Mouse (Mus musculus) hindbrain, postnatal 0 days (tissue): ENCODE results near the gene Rrp1b. TPM values are rescaled to one million over a fixed set of nuclear protein-coding genes. Genes with fewer than 3 reads are reported as not detected.

Experiments
- ATAC-seq: fragments of 200-750 bp; cut with Nextera tagmentation; 2 replicates; pipeline ENCODE4 v1.8.0; 2017; ENCODE audit warnings: mild to moderate bottlenecking, moderate TSS enrichment, moderate library complexity
- DNase-seq: peaks from one replicate; pipeline ENCODE4 v3.0.0-alpha.2; 2015; ENCODE audit warnings: low spot score
- H3K27ac ChIP-seq: fragments of 300-500 bp; sonication (generic); 2 replicates; pipeline ENCODE4 v1.5.1; 2014; ENCODE audit warnings: mild to moderate bottlenecking
- H3K27me3 ChIP-seq: fragments of 300-500 bp; sonication (generic); 2 replicates; pipeline ENCODE4 v1.6.1; 2014; ENCODE audit warnings: low read length, mixed read lengths; ENCODE audit not compliant: insufficient read depth
- H3K36me3 ChIP-seq: fragments of 300-500 bp; sonication (generic); 2 replicates; pipeline ENCODE4 v1.6.1; 2014; ENCODE audit warnings: low read length, mixed read lengths; ENCODE audit not compliant: insufficient read depth
- H3K4me1 ChIP-seq: fragments of 300-500 bp; sonication (generic); 2 replicates; pipeline ENCODE4 v1.6.1; 2014; ENCODE audit warnings: antibody characterized with exemption, low read length, mixed read lengths; ENCODE audit not compliant: insufficient read depth
- H3K4me2 ChIP-seq: fragments of 300-500 bp; sonication (generic); 2 replicates; pipeline ENCODE4 v1.6.1; 2014; ENCODE audit warnings: low read depth, mild to moderate bottlenecking, low read length, moderate library complexity, mixed read lengths
- H3K4me3 ChIP-seq: fragments of 300-500 bp; sonication (generic); 2 replicates; pipeline ENCODE4 v1.5.1; 2014; ENCODE audit warnings: low read length
- H3K9ac ChIP-seq: fragments of 300-500 bp; sonication (generic); replicated peaks from 2 replicates; pipeline ENCODE4 v1.6.1; 2014; ENCODE audit warnings: mild to moderate bottlenecking, low read length, moderate library complexity, mixed read lengths
- H3K9me3 ChIP-seq: fragments of 300-500 bp; sonication (generic); 2 replicates; pipeline ENCODE4 v1.6.1; 2016; ENCODE audit warnings: low read length, mixed read lengths
- CTCF ChIP-seq: IDR thresholded peaks from 2 replicates; pipeline ENCODE4 v1.5.1; 2016; ENCODE audit warnings: antibody characterized with exemption, control low read depth, low read depth
- WGBS: fragments of 180-500 bp; shearing (Covaris S2); extraction: QIAGEN DNeasy Blood & Tissue Kit; methylation state at CpG from one replicate; pipeline ENCODE4 v1.1.7; 2014; 5-methylcytosine and 5-hydroxymethylcytosine counted together
- polyA plus RNA-seq: library from polyadenylated mRNA; unstranded; fragments of >200 nt; fragmentation: Nextera tagmentation; extraction: Ambion mirVana; gene quantifications from 2 replicates; pipeline ENCODE4 v1.2.1, GENCODE M21; 2015
- total RNA-seq: library from RNA; depleted of rRNA; stranded (reverse); fragments of >200 nt; gene quantifications from 2 replicates; pipeline ENCODE4 v1.2.3, GENCODE M21; 2014

Gene Rrp1b
- total and polyA plus RNA-seq, 2 experiments from 2014 or later: 30.0 to 32.5 TPM

DNA sequence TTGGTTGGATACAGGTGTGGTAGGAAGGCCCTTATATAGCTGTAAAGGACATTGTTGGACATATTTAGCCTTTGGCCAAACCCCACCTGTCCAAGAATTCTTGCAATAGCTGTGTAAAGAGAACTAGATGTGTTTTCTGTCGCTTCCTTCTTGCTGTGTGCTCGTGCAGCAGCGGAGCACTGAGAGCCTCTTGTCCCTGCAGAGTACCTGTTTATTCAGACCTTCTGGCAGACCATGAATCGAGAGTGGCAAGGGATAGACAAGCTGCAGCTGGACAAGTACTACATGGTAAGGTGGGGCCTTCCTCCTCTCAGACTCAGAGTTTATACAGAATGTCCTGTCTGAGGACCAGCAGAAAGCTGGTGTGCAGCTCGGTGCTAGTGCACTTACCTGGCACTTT is 12.5 kb downstream of the Rrp1b start:
- DNase-seq: no peak

DNA sequence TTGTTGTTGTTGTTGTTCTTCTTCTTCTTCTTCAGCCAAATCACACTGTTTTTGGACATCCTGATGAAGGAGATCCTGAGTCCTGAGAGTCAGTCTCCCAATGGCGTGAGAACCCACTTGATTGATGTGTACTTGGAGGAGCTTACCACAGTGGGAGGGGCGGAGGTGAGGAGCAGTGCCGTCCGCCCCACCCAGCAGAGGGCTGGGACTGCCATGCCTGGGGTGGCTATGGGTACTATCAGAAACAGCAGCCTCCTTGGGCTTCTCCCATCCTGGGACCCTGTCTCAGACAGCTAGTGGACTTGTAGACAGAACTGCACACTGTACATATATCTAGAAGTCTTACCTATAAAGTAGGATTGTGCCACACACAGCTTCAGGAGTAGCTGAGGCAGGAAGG is 14.0 kb downstream of the Rrp1b start:
- Histone ChIP-seq H3K4me2 (no peak overlapping the region), H3K27me3 (no peaks in the 10 kb centered on the region), H3K4me3 (no peak overlapping the region), H3K9ac (no peak overlapping the region), H3K4me1 (no peaks in the 10 kb centered on the region), H3K27ac (no peak overlapping the region), H3K36me3 (peaks cover 34% of the 10 kb centered on the region), H3K9me3 (no peaks in the 10 kb centered on the region)
- no peak for DNase-seq
- 84% methylated on average over 4 of the region's 4 CpGs for WGBS
- TF ChIP-seq CTCF: no peak
- ATAC-seq: no peak

More for the DNA sequence above, 12.5 kb downstream of the Rrp1b start:
- Histone ChIP-seq H3K4me3 (no peak overlapping the region), H3K36me3 (peaks cover 31% of the 10 kb centered on the region), H3K27me3 (no peaks in the 10 kb centered on the region), H3K9ac (no peak overlapping the region), H3K4me2 (no peak overlapping the region), H3K9me3 (no peaks in the 10 kb centered on the region), H3K27ac (no peak overlapping the region), H3K4me1 (no peaks in the 10 kb centered on the region)
- 93% methylated on average over 5 of the region's 5 CpGs for WGBS
- no peak for ATAC-seq
- TF ChIP-seq CTCF: no peak

DNA sequence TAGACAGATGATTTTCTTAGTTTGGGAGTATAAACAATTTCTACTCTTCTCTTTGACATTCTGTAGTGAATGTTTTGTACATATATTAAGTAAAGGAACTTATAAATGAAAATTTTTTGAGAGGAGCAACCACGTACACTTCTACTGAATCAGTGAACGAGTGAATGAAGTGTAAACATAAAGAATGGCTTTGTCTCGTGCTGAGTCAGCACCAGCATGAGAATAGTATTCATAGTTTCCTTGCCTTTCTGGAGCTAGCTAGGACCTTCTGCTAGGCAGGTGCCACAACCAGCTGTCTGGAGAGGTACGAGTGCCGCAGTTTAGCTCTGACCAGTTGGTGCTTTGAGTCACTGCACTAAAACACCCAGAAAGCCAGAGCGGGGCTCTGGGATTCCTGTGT is 14.7 kb downstream of the Rrp1b start:
- ATAC-seq (no peak), DNase-seq (no peak)
- 92% methylated on average over 6 of the region's 6 CpGs for WGBS
- Histone ChIP-seq H3K36me3 (peaks cover 41% of the 10 kb centered on the region), H3K4me1 (no peaks in the 10 kb centered on the region), H3K9me3 (no peaks in the 10 kb centered on the region), H3K4me2 (no peak overlapping the region), H3K9ac (no peak overlapping the region), H3K4me3 (no peak overlapping the region), H3K27me3 (no peaks in the 10 kb centered on the region), H3K27ac (no peak overlapping the region)
- no peak for TF ChIP-seq CTCF

DNA sequence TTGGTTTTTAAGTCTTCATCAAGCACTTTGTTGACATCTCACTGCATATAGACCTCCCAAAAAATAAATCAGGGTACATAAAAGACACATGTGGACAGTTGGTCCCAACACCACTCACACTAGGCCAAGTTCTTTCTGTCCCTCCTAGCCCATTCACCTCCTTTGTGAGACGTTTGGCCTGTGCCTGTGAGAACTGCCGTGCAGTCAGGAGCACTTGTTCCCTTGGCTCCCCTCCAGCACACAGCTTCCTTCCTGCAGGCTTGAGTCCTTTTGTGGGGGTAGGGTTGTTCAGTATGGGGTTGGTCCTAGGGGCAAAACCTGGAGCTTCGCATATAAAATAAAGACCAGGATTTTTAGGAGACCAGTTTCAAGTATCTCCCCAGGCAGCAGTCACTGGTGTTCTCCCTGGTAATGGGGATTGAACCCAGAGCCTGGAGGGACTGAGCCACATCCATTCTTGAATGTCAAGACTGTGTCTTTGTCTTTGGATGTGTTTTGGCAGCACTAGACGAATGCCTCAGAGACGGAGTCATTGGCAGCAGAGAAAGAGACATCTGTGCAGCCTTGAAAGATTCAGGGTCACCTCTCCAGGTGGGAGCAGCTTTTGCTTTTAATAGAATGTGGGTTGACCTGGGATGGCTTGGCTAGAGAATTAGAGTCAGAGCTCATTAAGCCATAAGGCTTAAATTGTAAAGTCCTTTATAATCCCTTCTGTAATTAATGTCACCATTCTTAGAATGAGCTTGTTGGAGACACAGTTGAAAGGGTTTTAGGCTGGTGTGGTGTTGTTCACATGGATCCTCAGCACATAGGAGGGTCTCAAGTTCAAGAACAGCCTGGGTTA is 16.6 kb downstream of the Rrp1b start:
- DNase-seq (peak; percentile 51), ATAC-seq (0 out of 2 replicates have a peak, but pooled peaks have one; percentile 29)
- no peaks in the 10 kb centered on the region for H3K27me3 ChIP-seq
- no peak overlapping the region for H3K4me3 ChIP-seq
- no peak overlapping the region for H3K27ac ChIP-seq
- no peak overlapping the region for H3K4me2 ChIP-seq
- H3K9ac ChIP-seq: no peak overlapping the region
- peaks cover 58% of the 10 kb centered on the region for H3K36me3 ChIP-seq
- no peaks in the 10 kb centered on the region for H3K9me3 ChIP-seq
- no peaks in the 10 kb centered on the region for H3K4me1 ChIP-seq
- WGBS: 38% methylated on average over 5 of the region's 5 CpGs
- no peak for TF ChIP-seq CTCF

DNA sequence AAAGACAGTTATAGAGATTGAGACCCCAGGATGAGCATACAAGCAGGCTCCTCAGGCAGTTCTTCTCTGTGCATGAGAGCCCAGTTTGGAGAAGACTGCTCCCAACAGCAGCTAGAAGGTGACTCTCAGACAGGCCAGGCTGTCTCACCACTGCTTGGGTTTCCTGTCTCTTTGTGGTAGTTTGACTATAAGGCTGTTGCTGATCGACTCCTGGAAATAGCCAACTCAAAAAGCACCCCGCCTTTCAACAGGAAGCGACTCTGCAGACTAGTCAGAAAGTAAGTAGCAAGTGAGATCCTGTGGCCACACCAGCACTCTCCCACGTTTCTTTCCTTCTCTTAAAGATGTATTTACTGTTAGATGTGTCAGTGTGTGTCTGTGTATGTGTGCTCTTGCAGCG is 17.8 kb downstream of the Rrp1b start:
- WGBS: 89% methylated on average over 5 of the region's 5 CpGs
- Histone ChIP-seq H3K4me1 (no peaks in the 10 kb centered on the region), H3K27ac (no peak overlapping the region), H3K36me3 (peaks cover 55% of the 10 kb centered on the region), H3K4me3 (no peak overlapping the region), H3K4me2 (no peak overlapping the region), H3K9me3 (no peaks in the 10 kb centered on the region), H3K9ac (no peak overlapping the region), H3K27me3 (no peaks in the 10 kb centered on the region)
- ATAC-seq: no peak
- no peak for TF ChIP-seq CTCF
- no peak for DNase-seq

DNA sequence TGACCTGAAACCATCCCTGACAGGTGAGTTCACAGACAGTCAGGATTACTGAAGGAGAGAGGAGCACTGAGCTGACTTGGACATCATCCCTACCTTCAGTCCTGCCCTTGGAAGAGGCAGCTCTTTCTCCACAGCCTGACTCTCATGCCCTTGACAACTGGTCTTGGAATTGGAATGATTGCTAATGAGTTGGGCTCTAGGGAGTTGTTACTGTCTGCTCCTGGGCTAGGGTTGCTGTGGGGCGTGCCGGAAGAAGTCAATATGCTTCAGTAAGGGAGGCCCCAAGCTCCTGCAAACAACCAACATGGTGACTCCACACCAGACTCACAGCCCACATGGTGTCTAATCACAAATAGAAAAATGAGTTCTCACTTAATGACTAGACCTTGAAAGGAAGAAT is 21.9 kb downstream of the Rrp1b start:
- no peak overlapping the region for H3K4me3 ChIP-seq
- H3K36me3 ChIP-seq: peaks cover 53% of the 10 kb centered on the region
- H3K9me3 ChIP-seq: no peaks in the 10 kb centered on the region
- no peak for TF ChIP-seq CTCF
- H3K4me2 ChIP-seq: no peak overlapping the region
- ATAC-seq: no peak
- H3K27me3 ChIP-seq: no peaks in the 10 kb centered on the region
- DNase-seq: no peak
- 86% methylated on average over 2 of the region's 2 CpGs for WGBS
- H3K27ac ChIP-seq: no peak overlapping the region
- no peaks in the 10 kb centered on the region for H3K4me1 ChIP-seq
- no peak overlapping the region for H3K9ac ChIP-seq

DNA sequence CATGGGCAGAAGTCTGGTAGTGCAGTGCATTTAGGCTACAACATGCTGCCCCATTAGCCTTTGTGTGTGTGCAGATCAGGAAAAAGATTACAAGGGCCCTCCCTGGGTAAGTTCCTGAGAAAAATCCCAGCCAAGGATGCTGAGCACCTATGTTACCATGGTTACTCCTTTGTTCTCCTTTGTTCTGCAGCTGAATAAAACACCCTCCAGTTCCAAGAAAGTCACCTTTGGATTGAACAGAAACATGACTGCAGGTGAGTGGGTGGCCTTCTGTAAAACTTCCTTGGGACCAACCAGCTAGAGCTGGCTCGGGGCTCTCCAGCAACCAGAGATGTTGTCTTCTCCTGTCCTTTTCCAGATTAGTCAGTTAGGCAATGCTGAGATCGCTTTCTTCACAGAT is 23.2 kb downstream of the Rrp1b start:
- ATAC-seq: no peak
- Histone ChIP-seq H3K9me3 (no peaks in the 10 kb centered on the region), H3K4me3 (no peak overlapping the region), H3K4me1 (no peaks in the 10 kb centered on the region), H3K36me3 (peaks cover 53% of the 10 kb centered on the region), H3K4me2 (no peak overlapping the region), H3K9ac (no peak overlapping the region), H3K27me3 (no peaks in the 10 kb centered on the region), H3K27ac (no peak overlapping the region)
- no peak for TF ChIP-seq CTCF
- 87% methylated on average over 2 of the region's 2 CpGs for WGBS
- no peak for DNase-seq
